Comparison of ENCODE assay signal across 9 mouse cellular contexts in the genomic region with DNA sequence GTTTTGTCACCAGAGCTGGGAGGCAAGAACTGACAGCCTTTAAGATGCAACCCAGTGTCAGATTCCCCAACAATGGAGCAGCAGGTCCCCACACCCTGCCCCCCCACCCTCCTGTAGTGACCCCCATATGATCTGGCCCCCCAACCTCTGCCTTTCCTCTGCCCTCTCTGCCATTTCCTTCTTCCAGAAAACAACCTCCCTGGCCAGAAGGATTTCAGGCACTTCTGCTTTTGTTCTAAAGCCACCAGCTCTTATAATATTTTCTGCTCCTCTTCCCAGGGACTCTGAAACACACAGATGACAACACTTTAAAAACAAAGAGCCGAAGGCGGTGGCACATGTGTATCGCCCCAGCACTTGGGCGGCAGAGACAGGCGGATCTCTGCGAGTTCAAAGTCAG. TPM values are rescaled to one million over a fixed set of nuclear protein-coding genes. Genes with fewer than 3 reads are reported as not detected.
DNase-seq lines count a peak whose midpoint lies in the region; ATAC-seq lines count a peak whose summit lies in the region.
"Had no signal": no experiment of that assay in that cellular context is flagged by ENCODE, and none has a peak within 500 bp of the region (broad histone marks: within the 10 kb centered on the region; RNA-seq: fewer than 3 reads in every experiment).

No protein-coding gene starts in this region.

- H3K9me3 ChIP-seq in forebrain, embryonic 10.5 days: no peaks in the 10 kb centered on the region
- H3K9me3 ChIP-seq in forebrain, embryonic 12.5 days: no peaks in the 10 kb centered on the region
- H3K9me3 ChIP-seq in kidney, embryonic 16.5 days (ENCODE audit: low read length): no peaks in the 10 kb centered on the region; the same call in 1 of the 2 replicates
- H3K9me3 ChIP-seq in embryonic facial prominence, embryonic 13.5 days: no peaks in the 10 kb centered on the region
- H3K9me3 ChIP-seq: stomach, embryonic 15.5 days had no signal

- WGBS in forebrain, embryonic 10.5 days: 83% methylated on average over 6 of the region's 6 CpGs
- 85% methylated on average over 6 of the region's 6 CpGs for WGBS in forebrain, embryonic 12.5 days
- WGBS in kidney, embryonic 16.5 days: 72% methylated on average over 6 of the region's 6 CpGs
- WGBS in embryonic facial prominence, embryonic 13.5 days: 79% methylated on average over 6 of the region's 6 CpGs

- H3K4me1 ChIP-seq in forebrain, embryonic 10.5 days: peaks cover 15% of the 10 kb centered on the region
- peaks cover 4% of the 10 kb centered on the region; the same call in 1 of the 2 replicates for H3K4me1 ChIP-seq in forebrain, embryonic 12.5 days
- peaks cover 20% of the 10 kb centered on the region for H3K4me1 ChIP-seq in kidney, embryonic 16.5 days (ENCODE audit: insufficient read depth, low read length)
- H3K4me1 ChIP-seq in embryonic facial prominence, embryonic 13.5 days: peaks cover 28% of the 10 kb centered on the region

- peak; percentile 13 for DNase-seq in forebrain, embryonic 10.5 days (ENCODE audit: extremely low spot score, low spot score)
- DNase-seq in kidney, postnatal 36 days: no peak
- DNase-seq in gastrocnemius, postnatal 10 days: no peak

- H3K27ac ChIP-seq in forebrain, embryonic 10.5 days: peak overlapping the region; percentile 31; the same call in 1 of the 2 replicates
- no peak overlapping the region for H3K27ac ChIP-seq in forebrain, embryonic 12.5 days
- H3K27ac ChIP-seq in kidney, embryonic 16.5 days (ENCODE audit: low read length): peak overlapping the region; percentile 66
- H3K27ac ChIP-seq in embryonic facial prominence, embryonic 13.5 days: 0 out of 2 replicates have a peak overlapping the region, but pooled peaks have one; percentile 22

- no peak overlapping the region for H3K4me2 ChIP-seq in forebrain, embryonic 12.5 days
- no peak overlapping the region for H3K4me2 ChIP-seq in kidney, embryonic 16.5 days (replicated peaks; ENCODE audit: low read depth, low read length)
- no peak overlapping the region for H3K4me2 ChIP-seq in embryonic facial prominence, embryonic 13.5 days
- H3K4me2 ChIP-seq: stomach, embryonic 15.5 days had no signal

- ATAC-seq in forebrain, embryonic 12.5 days (ENCODE audit: low FRiP score): no peak
- ATAC-seq in kidney, embryonic 16.5 days (ENCODE audit: low FRiP score, low TSS enrichment): no peak
- no peak for ATAC-seq in embryonic facial prominence, embryonic 13.5 days (ENCODE audit: insufficient number of reproducible peaks, insufficient read depth, low FRiP score, low TSS enrichment, low read depth)
- ATAC-seq in megakaryocyte, adult 5-6 weeks (ENCODE audit: poor library complexity, severe bottlenecking): peak; percentile 69
- no peak for ATAC-seq in erythroblast, adult 5-6 weeks (replicated peaks; ENCODE audit: low FRiP score, poor library complexity, severe bottlenecking)

- H3K9ac ChIP-seq in forebrain, embryonic 12.5 days: no peak overlapping the region
- H3K9ac ChIP-seq in kidney, embryonic 16.5 days (replicated peaks; ENCODE audit: low read length): peak overlapping the region; percentile 32
- H3K9ac ChIP-seq in embryonic facial prominence, embryonic 13.5 days: no peak overlapping the region
- H3K9ac ChIP-seq: stomach, embryonic 15.5 days had no signal

- H3K36me3 ChIP-seq in forebrain, embryonic 10.5 days (replicated peaks): peaks cover 2% of the 10 kb centered on the region; the same call in 1 of the 2 replicates
- 0 out of 2 replicates have a peak, but pooled peaks cover 4% of the 10 kb centered on the region for H3K36me3 ChIP-seq in forebrain, embryonic 12.5 days (replicated peaks)
- H3K36me3 ChIP-seq in kidney, embryonic 16.5 days (ENCODE audit: insufficient read depth, low read length): 0 out of 2 replicates have a peak, but pooled peaks cover 2% of the 10 kb centered on the region
- H3K36me3 ChIP-seq in embryonic facial prominence, embryonic 13.5 days: no peaks in the 10 kb centered on the region
- H3K36me3 ChIP-seq: stomach, embryonic 15.5 days had no signal

- H3K27me3 ChIP-seq in forebrain, embryonic 10.5 days (ENCODE audit: poor library complexity, severe bottlenecking): no peaks in the 10 kb centered on the region
- H3K27me3 ChIP-seq in forebrain, embryonic 12.5 days: no peaks in the 10 kb centered on the region
- H3K27me3 ChIP-seq in kidney, embryonic 16.5 days (ENCODE audit: insufficient read depth, low read length): no peaks in the 10 kb centered on the region
- H3K27me3 ChIP-seq in embryonic facial prominence, embryonic 13.5 days: no peaks in the 10 kb centered on the region
- H3K27me3 ChIP-seq: stomach, embryonic 15.5 days had no signal

- H3K4me3 ChIP-seq in forebrain, embryonic 10.5 days: no peak overlapping the region
- H3K4me3 ChIP-seq in forebrain, embryonic 12.5 days (replicated peaks): no peak overlapping the region
- no peak overlapping the region for H3K4me3 ChIP-seq in kidney, embryonic 16.5 days (ENCODE audit: low read length)
- no peak overlapping the region for H3K4me3 ChIP-seq in embryonic facial prominence, embryonic 13.5 days
- H3K4me3 ChIP-seq: stomach, embryonic 15.5 days had no signal

RNA-seq across cellular contexts. Expression of gene Tomm20, which starts 25.3 kb away (rescaled TPM):
- polyA plus RNA-seq in forebrain, embryonic 10.5 days (2016; fragmentation: Nextera tagmentation; extraction: Ambion mirVana): 294 and 298 TPM in 2 replicates
- polyA plus RNA-seq in forebrain, embryonic 12.5 days (2016; fragmentation: Nextera tagmentation; extraction: Ambion mirVana): 194 and 201 TPM in 2 replicates
- 258 and 264 TPM in 2 replicates for polyA plus RNA-seq in kidney, embryonic 16.5 days (2015; fragmentation: Nextera tagmentation; extraction: Ambion mirVana)
- polyA plus RNA-seq in embryonic facial prominence, embryonic 13.5 days (2015; fragmentation: Nextera tagmentation; extraction: Ambion mirVana): 180 and 207 TPM in 2 replicates
- 47.7 and 70.1 TPM in 2 replicates for total RNA-seq in megakaryocyte, adult 5-6 weeks (2015)
- 69.9 and 71.9 TPM in 2 replicates for total RNA-seq in megakaryocyte, adult 5-6 weeks (2017)
- 14.4 and 15.8 TPM in 2 replicates for total RNA-seq in erythroblast, adult 5-6 weeks (2015; ENCODE audit: low replicate concordance)
- 42.5 and 56.2 TPM in 2 replicates for total RNA-seq in erythroblast, adult 5-6 weeks (2017; ENCODE audit: low replicate concordance)
- total RNA-seq in gastrocnemius, postnatal 10 days (2021): 100 to 1,000 TPM; 114 to 122 TPM

RNA-seq across cellular contexts. Expression of gene Rbm34, which starts 50.5 kb away (rescaled TPM):
- polyA plus RNA-seq in forebrain, embryonic 10.5 days (2016; fragmentation: Nextera tagmentation; extraction: Ambion mirVana): 26.1 and 26.5 TPM in 2 replicates
- polyA plus RNA-seq in forebrain, embryonic 12.5 days (2016; fragmentation: Nextera tagmentation; extraction: Ambion mirVana): 30.4 and 33.0 TPM in 2 replicates
- polyA plus RNA-seq in kidney, embryonic 16.5 days (2015; fragmentation: Nextera tagmentation; extraction: Ambion mirVana): 20.1 and 20.5 TPM in 2 replicates
- polyA plus RNA-seq in embryonic facial prominence, embryonic 13.5 days (2015; fragmentation: Nextera tagmentation; extraction: Ambion mirVana): 25.3 and 31.7 TPM in 2 replicates
- total RNA-seq in megakaryocyte, adult 5-6 weeks (2015): 22.9 and 32.9 TPM in 2 replicates
- total RNA-seq in megakaryocyte, adult 5-6 weeks (2017): 28.2 and 35.2 TPM in 2 replicates
- total RNA-seq in erythroblast, adult 5-6 weeks (2015; ENCODE audit: low replicate concordance): 5.2 and 10.6 TPM in 2 replicates
- 3.8 and 5.7 TPM in 2 replicates for total RNA-seq in erythroblast, adult 5-6 weeks (2017; ENCODE audit: low replicate concordance)
- 1 to 10 TPM; 6.6 to 9.0 TPM for total RNA-seq in gastrocnemius, postnatal 10 days (2021)
